Mouse (Mus musculus): Measurements from ENCODE around the gene Izumo4.

DNA sequence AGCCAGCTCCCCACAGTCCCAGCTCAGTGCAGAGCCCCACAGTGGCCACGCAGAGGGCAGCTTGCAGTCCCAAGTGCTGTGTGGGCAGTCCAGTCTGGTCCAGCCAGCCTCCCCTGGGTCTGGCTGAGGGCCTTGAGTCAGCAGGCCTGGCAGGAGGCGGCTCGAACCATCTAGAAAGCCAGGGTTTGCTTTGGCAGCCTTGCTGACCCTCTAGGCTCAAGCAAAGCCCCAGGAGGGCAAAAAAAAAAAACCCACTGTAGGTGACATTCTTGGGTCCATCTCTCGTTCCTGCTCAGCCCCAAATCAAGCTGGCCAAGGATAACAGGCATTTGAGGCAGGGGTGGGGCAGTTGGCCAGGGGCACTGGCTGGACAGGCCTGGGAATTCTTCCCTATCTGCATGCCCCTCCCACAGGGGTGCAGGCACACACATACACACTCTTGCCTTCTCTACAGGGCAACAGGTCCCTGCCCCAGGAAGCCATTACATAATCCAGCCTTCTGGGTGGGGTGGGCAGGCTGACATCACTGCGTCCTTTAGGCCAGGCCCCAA lies 27.7 kb upstream of the Izumo4 start:
- TF ChIP-seq CTCF (conservative IDR thresholded peaks at IDR 0.05; ENCODE audit: insufficient read depth, insufficient read length, low read depth, low read length): no peak; the same call in 1 of the 2 replicates
- peak; percentile 24 for TF ChIP-seq POLR2A (IDR thresholded peaks at IDR 0.05; ENCODE audit: low read depth, low read length)

Measured in kidney, adult 2 months (tissue).